Mouse (Mus musculus) small intestine, adult 2 months (tissue): ENCODE results near the gene Ehd4. TPM values are rescaled to one million over a fixed set of nuclear protein-coding genes. Genes with fewer than 3 reads are reported as not detected.

Source experiments
- H3K27ac ChIP-seq: fragments of 200-500 bp; 2 replicates; pipeline ENCODE4 v1.5.1; 2012; ENCODE audit warnings: low read depth, low read length, control low read depth, inconsistent platforms; ENCODE audit not compliant: insufficient read depth
- H3K27me3 ChIP-seq: fragments of 200-500 bp; 2 replicates; pipeline ENCODE4 v1.6.1; 2012; ENCODE audit warnings: mild to moderate bottlenecking, moderate library complexity, low read length, inconsistent platforms; ENCODE audit not compliant: control insufficient read depth, insufficient read depth
- H3K36me3 ChIP-seq: fragments of 200-500 bp; 2 replicates; pipeline ENCODE4 v1.6.1; 2012; ENCODE audit warnings: mild to moderate bottlenecking, low read length, control low read depth, inconsistent platforms; ENCODE audit not compliant: control insufficient read depth, insufficient read depth
- H3K4me1 ChIP-seq: fragments of 200-500 bp; 2 replicates; pipeline ENCODE4 v1.6.1; 2012; ENCODE audit warnings: low read length, inconsistent platforms, mixed read lengths; ENCODE audit not compliant: control insufficient read depth, insufficient read depth, insufficient read length
- H3K4me3 ChIP-seq: fragments of 200-500 bp; 2 replicates; pipeline ENCODE4 v1.5.1; 2012; ENCODE audit warnings: low read depth, mild to moderate bottlenecking, control low read depth, inconsistent platforms, low read length, moderate library complexity
- CTCF ChIP-seq: fragments of 200-500 bp; IDR thresholded peaks from 2 replicates; pipeline ENCODE4 v1.5.1; 2012; ENCODE audit warnings: low read depth, mild to moderate bottlenecking, control low read depth, inconsistent platforms, low read length, moderate library complexity, mixed read lengths; ENCODE audit not compliant: insufficient replicate concordance, insufficient read length; ENCODE audit errors: extremely low read depth
- POLR2A ChIP-seq: fragments of 200-500 bp; IDR thresholded peaks from 2 replicates; pipeline ENCODE4 v1.6.1; 2012; ENCODE audit warnings: low read depth, mild to moderate bottlenecking, control low read depth, inconsistent platforms, low read length, moderate library complexity
- WGBS: fragments of 180-500 bp; shearing (Covaris S2); methylation state at CpG from one replicate; pipeline ENCODE4 v1.1.7; 2018; 5-methylcytosine and 5-hydroxymethylcytosine counted together
- polyA plus RNA-seq: library from polyadenylated mRNA; depleted of rRNA; stranded (reverse); fragments of >200 nt; gene quantifications from 2 replicates; pipeline ENCODE4 v1.2.3, GENCODE M21; 2012

Gene Ehd4
- polyA plus RNA-seq, 1 experiment, result 30.7 TPM

GRCm38 (mm10) chr2:120146543-120146942 is 7.9 kb downstream of the Ehd4 start:
- TF ChIP-seq CTCF (no peak), POLR2A (no peak)
- WGBS, result 62% methylated on average over 2 of the region's 2 CpGs

GRCm38 (mm10) chr2:120144390-120144789 is 10.0 kb downstream of the Ehd4 start:
- Histone ChIP-seq H3K4me1 (no peaks in the 10 kb centered on the region; the same call in 1 of the 2 replicates), H3K36me3 (peaks cover 8% of the 10 kb centered on the region), H3K27ac (no peak overlapping the region), H3K27me3 (no peaks in the 10 kb centered on the region), H3K4me3 (no peak overlapping the region)
- WGBS, result 94% methylated on average over 4 of the region's 4 CpGs
- TF ChIP-seq POLR2A (no peak), CTCF (no peak)

More at GRCm38 (mm10) chr2:120146543-120146942, 7.9 kb downstream of the Ehd4 start:
- Histone ChIP-seq H3K36me3 (peaks cover 8% of the 10 kb centered on the region; the same call in 1 of the 2 replicates), H3K4me1 (no peaks in the 10 kb centered on the region), H3K27me3 (no peaks in the 10 kb centered on the region), H3K4me3 (no peak overlapping the region), H3K27ac (no peak overlapping the region)

DNA sequence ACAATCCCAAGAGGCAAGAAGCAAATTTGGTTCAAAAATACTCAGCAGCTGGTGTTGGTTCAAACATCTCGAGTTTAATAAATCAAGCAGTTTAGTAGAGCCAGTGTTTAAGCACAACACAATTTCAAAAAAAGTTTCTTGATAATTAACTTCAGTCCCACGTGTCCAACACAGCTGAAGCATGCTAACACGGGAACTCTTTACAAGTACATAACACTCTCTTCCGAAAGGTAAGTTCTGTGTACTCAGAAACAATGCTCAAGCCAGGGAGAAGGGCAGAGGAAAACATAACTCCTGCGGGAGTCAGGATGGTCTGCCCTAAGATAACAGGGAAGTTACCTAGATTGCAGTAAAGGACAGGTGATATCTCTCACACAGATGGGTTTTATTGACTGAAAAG is 12.1 kb downstream of the Ehd4 start:
- no peak for TF ChIP-seq CTCF
- WGBS, result 67% methylated on average over 5 of the region's 5 CpGs
- no peak overlapping the region for H3K27ac ChIP-seq
- H3K4me3 ChIP-seq, result no peak overlapping the region
- H3K27me3 ChIP-seq, result no peaks in the 10 kb centered on the region
- peaks cover 3% of the 10 kb centered on the region; the same call in 1 of the 2 replicates for H3K4me1 ChIP-seq
- peaks cover 6% of the 10 kb centered on the region for H3K36me3 ChIP-seq

DNA sequence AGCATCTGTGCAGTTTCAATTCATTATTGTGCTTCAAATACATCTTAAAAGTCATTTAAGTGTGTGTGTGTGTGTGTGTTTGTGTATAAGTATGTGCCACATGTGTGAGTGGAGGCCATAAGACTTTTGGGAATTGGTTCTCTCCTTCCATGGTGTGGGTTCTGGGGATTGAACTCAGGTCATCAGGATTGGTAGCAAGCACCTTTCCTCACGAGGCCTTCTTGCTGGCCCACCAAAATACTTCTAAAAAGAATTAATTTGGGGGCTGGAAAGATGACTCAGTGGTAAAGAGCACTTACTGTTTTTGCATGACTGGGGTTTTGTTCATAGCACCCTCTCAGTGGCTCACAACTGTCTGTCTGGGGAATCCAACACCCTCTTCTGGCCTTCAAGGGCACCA is 12.7 kb downstream of the Ehd4 start:
- no peak overlapping the region for H3K27ac ChIP-seq
- 94% methylated on average over 1 of the region's 1 CpGs for WGBS

GRCm38 (mm10) chr2:120140326-120140725 is 14.1 kb downstream of the Ehd4 start:
- no peak for TF ChIP-seq POLR2A
- TF ChIP-seq CTCF, result no peak
- peaks cover 6% of the 10 kb centered on the region; the same call in 1 of the 2 replicates for H3K4me1 ChIP-seq
- no peak overlapping the region for H3K27ac ChIP-seq
- 89% methylated on average over 5 of the region's 5 CpGs for WGBS
- H3K36me3 ChIP-seq, result peaks cover 7% of the 10 kb centered on the region
- H3K4me3 ChIP-seq, result no peak overlapping the region
- no peaks in the 10 kb centered on the region for H3K27me3 ChIP-seq

More for the DNA sequence above, 12.7 kb downstream of the Ehd4 start:
- H3K4me3 ChIP-seq, result no peak overlapping the region
- peaks cover 3% of the 10 kb centered on the region for H3K36me3 ChIP-seq
- peaks cover 5% of the 10 kb centered on the region; the same call in 1 of the 2 replicates for H3K4me1 ChIP-seq
- H3K27me3 ChIP-seq, result no peaks in the 10 kb centered on the region
- TF ChIP-seq CTCF (no peak), POLR2A (no peak)

DNA sequence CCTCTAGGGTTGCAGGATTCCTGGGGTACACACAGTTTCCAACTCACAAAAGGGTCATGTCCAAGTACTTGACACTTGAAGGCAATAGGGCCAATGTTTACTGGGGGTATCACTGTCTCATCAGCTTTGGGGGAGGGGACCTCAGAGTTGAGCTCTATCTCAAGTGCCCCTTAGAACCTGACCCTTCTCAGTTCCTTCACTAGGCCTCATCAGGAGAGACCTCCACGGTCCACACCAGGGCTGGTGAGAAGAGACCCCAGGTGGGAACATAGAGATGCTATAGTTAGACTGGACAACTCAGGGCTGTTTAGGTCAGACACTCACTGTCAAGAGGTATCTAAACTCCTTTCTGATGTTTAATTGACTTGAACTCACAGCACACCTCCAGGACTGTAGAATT is 15.3 kb downstream of the Ehd4 start:
- WGBS, result 94% methylated on average over 1 of the region's 1 CpGs

GRCm38 (mm10) chr2:120137281-120137680 is 17.1 kb downstream of the Ehd4 start:
- H3K4me1 ChIP-seq, result peaks cover 7% of the 10 kb centered on the region; the same call in 1 of the 2 replicates
- 69% methylated on average over 5 of the region's 5 CpGs for WGBS
- TF ChIP-seq CTCF (no peak), POLR2A (no peak)

More for the DNA sequence above, 15.3 kb downstream of the Ehd4 start:
- Histone ChIP-seq H3K4me1 (peaks cover 7% of the 10 kb centered on the region; the same call in 1 of the 2 replicates), H3K4me3 (no peak overlapping the region), H3K27ac (no peak overlapping the region), H3K36me3 (peaks cover 5% of the 10 kb centered on the region), H3K27me3 (no peaks in the 10 kb centered on the region)
- TF ChIP-seq CTCF (no peak), POLR2A (no peak)

More at GRCm38 (mm10) chr2:120137281-120137680, 17.1 kb downstream of the Ehd4 start:
- no peaks in the 10 kb centered on the region for H3K27me3 ChIP-seq
- H3K27ac ChIP-seq, result peak overlapping the region; percentile 38; the same call in 1 of the 2 replicates
- no peak overlapping the region for H3K4me3 ChIP-seq
- peaks cover 5% of the 10 kb centered on the region for H3K36me3 ChIP-seq
